Mouse (Mus musculus): Measurements from ENCODE around the gene Zfp709. TPM values are rescaled to one million over a fixed set of nuclear protein-coding genes. Genes with fewer than 3 reads are reported as not detected.
"Not testable (repeated sequence)": the region's sequence is repeated elsewhere in the genome, so short reads cannot be mapped to it uniquely, and the experiment has no call there.

Zfp709 gene
- total RNA-seq, 2 experiments from 2014 or later, result 6.7 to 8.5 TPM

DNA sequence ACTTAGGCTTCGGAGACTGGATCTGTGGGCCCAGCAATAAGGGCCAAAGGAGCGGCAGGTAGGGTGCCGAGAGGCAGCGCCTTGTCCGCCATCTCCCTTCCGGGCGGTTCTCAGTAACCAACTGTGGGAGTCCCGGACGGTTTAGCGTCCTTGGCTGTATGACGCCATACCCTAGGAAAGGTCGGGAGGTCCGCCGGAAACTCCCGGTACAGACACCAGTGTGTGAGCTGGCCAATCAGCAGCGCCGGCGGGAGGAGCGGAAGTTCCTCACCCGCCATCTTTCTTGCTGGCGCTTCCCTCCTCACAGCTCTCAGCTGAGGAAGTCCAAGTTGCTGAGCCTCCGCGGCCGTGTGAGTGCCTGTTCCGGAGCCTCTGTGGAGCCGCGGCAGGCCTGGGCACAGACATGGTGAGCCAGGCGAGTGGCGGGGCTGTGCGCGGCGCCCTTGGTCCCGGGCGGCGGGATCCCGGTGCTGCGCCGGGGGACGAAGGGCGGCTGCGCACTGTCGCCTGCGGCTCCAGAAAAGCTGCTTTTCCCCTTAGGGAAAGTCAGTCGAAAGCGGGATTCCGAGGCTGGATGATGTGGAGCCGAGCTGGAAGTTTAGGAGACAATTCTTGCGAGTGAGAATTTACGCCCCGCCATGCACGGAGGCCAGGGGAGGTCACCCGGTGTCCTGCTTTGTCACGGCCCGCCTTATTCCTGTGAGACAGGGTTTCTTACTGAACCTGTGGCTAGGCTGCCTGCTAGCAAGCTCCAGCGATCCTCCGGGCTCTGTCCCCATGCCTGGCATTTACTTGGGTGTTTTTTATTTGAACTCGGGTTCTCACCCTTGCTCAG is 41.0 kb downstream of the Zfp709 start:
- DNase-seq, result peak; percentile 96 to 97
- intact Hi-C loops (cut with DNase I), result loop anchor here (1.0 to 10.0 kb wide), 3 partner anchors 14 to 212 kb away; partner anchors contain the start of genes Tpm4, Zfp617, Zfp882 and Zfp961

DNA sequence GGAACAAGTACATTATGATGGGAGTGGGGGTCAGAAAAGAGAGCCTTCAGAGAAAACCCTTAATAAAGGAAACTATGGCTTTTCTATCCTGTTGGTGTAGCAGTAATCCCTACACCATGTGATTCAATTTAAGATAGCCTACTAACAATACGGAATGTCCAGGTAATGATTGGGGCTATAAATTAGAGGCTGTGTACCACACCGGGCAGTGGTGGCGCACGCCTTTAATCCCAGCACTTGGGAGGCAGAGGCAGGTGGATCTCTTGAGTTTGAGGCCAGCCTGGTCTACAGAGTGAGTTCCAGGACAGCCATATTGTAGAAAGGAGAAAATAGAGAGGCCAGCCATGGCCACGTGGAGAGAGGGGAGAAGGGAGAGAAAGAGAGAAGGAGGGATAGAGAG is 44.0 kb downstream of the Zfp709 start:
- intact Hi-C loops (cut with DNase I), result loop anchor here (10.0 kb wide), 1 partner anchor 209 kb away; the partner anchor contains the start of gene Tpm4
- DNase-seq, result no peak

DNA sequence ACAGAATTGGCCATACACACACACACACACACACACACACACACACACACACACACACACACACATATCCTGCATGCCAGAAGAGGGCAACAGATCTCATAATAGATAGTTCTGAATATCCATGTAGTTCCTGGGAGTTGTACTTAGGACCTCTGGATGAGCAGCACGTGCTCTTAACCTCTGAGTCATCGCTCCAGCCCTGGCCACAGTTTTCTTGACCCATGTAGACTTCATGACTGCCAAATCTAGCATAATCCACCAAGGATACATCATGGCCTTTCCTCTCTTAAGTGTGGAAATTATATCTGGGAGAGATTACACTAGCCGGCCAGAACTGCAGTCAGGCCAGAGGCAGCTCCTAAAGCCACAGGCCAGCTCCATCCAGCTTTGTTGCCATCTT is 44.7 kb downstream of the Zfp709 start:
- intact Hi-C loops (cut with DNase I), result loop anchor here (10.0 kb wide), 1 partner anchor 208 kb away; the partner anchor contains the start of gene Tpm4

DNA sequence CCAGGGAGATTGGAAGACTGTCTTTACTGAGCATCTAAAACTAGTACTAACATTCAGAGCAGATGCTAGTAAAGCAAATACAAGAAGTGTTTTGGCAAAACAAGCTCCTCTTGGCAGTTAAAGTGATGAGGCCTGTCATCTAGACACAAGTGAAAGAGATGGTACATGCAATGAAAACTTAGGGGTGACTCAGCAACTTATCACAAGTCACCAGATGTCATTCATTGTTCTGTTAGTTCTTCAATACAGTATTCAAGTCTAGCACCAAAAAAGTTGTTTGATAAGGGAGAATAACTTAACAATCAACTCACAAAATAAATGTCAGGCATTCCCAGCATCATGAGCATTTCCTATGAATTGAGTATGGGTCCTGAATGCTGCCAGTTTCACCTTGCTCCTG is 46.0 kb downstream of the Zfp709 start:
- DNase-seq, result no peak
- intact Hi-C loops (cut with DNase I), result loop anchor here (10.0 kb wide), 1 partner anchor 207 kb away; the partner anchor contains the start of gene Tpm4

More for the DNA sequence above, 44.7 kb downstream of the Zfp709 start:
- DNase-seq, result no peak

DNA sequence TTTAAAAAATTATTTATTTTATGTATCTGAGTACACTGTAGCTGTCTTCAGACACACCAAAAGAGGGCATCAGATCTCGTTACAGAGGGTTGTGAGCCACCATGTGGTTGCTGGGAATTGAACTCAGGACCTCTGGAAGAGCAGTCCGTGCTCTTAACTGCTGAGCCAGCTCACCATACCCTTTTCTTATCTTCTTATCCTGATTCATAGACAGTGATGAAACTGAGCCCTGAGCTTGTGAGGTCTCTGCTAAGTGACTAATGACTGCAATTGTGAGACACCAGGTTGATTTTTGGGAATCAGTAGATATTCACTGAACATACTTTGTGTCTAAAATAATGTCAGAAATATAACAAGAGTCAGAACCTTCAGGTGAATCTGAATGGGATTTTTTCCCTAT is 56.2 kb downstream of the Zfp709 start:
- DNase-seq; intact Hi-C loops (cut with DNase I): not testable (repeated sequence)

DNA sequence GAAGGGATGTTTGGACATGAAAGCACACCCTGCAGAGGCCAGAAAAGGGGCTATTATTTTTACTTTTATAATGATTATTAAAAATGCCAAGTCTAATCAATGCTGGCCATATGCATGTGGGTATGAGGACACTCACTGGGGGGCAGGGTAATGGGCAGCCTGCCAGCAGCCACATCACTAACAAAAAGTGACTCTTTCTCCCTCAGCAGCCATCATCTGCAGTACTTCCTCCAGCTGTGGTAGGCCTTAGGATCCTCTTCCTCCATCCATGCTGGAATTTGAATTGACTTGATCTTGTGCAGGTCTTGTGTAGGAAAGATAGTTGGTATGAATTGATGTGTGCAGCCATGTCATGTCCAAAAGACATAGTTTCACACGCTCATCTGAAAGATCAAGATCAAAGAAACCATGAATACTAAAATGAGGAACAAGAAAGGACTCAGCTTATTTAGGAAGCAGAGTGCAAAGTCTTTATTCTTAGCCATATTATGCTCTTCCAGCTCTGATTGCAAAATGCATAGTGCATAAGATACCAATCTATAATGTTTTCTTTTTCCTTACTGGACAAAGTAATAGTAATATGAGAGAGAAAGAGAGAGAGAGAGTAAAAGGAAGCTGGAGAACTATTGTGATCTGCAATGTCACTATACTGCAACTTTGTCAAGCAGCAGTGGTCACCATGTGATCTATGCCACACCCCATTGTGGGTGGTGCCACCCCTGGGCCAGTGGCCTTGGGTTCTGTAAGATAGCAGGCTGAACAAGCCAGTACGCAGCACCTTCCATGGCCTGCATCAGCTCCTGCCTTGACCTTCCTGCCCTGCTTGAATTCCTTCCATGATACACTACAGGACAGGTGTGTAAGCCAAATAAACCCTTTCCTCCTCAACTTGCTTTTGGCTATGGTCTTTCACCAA is 58.7 kb downstream of the Zfp709 start:
- intact Hi-C loops (cut with DNase I), result no loop called here
- DNase-seq, result no peak

DNA sequence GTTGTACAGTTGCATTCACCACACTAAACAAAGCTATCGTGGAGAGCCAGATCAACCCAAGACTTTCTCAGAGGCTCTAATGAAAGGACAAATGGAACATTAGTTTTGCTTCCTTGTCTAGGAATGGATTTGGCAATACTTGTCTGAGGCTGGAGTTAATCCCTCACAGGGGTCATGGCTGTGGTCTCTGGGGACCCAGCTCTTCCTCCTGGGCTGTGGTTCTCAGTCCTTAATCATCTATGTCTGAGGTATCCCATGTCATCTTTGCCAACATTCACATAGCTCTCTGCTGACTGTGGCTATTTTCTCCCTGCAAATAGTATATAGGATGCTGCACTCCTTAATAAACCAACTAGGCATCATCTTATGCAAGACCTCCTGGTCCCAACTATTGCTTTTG is 60.0 kb downstream of the Zfp709 start:
- intact Hi-C loops (cut with DNase I), result no loop called here
- DNase-seq, result no peak

Other genes with a start within 250 kb of the Zfp709 start
- gene Unc13a, start 210.3 kb upstream of the Zfp709 start, total RNA-seq (2021), result 1 to 10 TPM; 1.1 to 1.5 TPM
- 10 to 100 TPM; 14.3 to 15.0 TPM for gene Jak3, start 205.7 kb upstream of the Zfp709 start, total RNA-seq (2021)
- gene Insl3, start 192.8 kb upstream of the Zfp709 start, total RNA-seq (2021), result 1 to 10 TPM; 5.1 to 5.4 TPM
- gene B3gnt3, start 180.2 kb upstream of the Zfp709 start, total RNA-seq (2021), result 10 to 100 TPM; 12.0 to 12.2 TPM
- gene Fcho1, start 156.3 kb upstream of the Zfp709 start, total RNA-seq (2021), result 1 to 10 TPM; 1.3 to 2.4 TPM
- gene Zfp882, start 26.6 kb downstream of the Zfp709 start, total RNA-seq (2021), result 1 to 10 TPM; 3.0 to 4.4 TPM
- 10 to 100 TPM; 27.3 to 32.6 TPM for gene Zfp617, start 26.6 kb downstream of the Zfp709 start, total RNA-seq (2021)
- gene Zfp961, start 69.0 kb downstream of the Zfp709 start, total RNA-seq (2021), result 1 to 10 TPM; 9.5 to 10.0 TPM
- 1 to 10 TPM in 1 of 2 experiments, under 1 TPM in 1; 0.30 to 1.3 TPM for gene Cyp4f18, start 127.6 kb downstream of the Zfp709 start, total RNA-seq (2021)
- not detected for gene Olfr372, start 159.2 kb downstream of the Zfp709 start, total RNA-seq (2021)
- gene Olfr373, start 201.2 kb downstream of the Zfp709 start, total RNA-seq (2021), result not detected
- gene Olfr374, start 225.0 kb downstream of the Zfp709 start, total RNA-seq (2021), result not detected

Measured in heart, postnatal 10 days (tissue).